Mouse (Mus musculus) ES-Bruce4 (cell line): ENCODE results near the gene Fbxo28.

Experiments
- CTCF ChIP-seq: IDR thresholded peaks from one replicate; pipeline ENCODE4 v1.8.1; 2011; ENCODE audit warnings: low read depth, low read length
- EP300 ChIP-seq: IDR thresholded peaks from 2 replicates; pipeline ENCODE4 v1.6.1; 2011; ENCODE audit warnings: low read depth, low read length; ENCODE audit not compliant: insufficient read depth
- POLR2A ChIP-seq: IDR thresholded peaks from one replicate; pipeline ENCODE4 v1.8.1; 2011; ENCODE audit warnings: low read length; ENCODE audit not compliant: insufficient read depth

- TF ChIP-seq POLR2A (no peak), CTCF (no peak), EP300 (no peak)
These were observed 75.4 kb downstream of the Fbxo28 start for GRCm38 (mm10) chr1:182266028-182266525.
